Mouse (Mus musculus) megakaryocyte, adult 5-6 weeks (primary cell): ENCODE data around the gene Il18. TPM values are rescaled to one million over a fixed set of nuclear protein-coding genes. Genes with fewer than 3 reads are reported as not detected.

Experiments
- ATAC-seq: 2 replicates; pipeline ENCODE4 v1.8.0; 2016; ENCODE audit warnings: mild to moderate bottlenecking, inconsistent platforms; ENCODE audit not compliant: poor library complexity, severe bottlenecking
- total RNA-seq, 2 experiments: library from RNA; stranded (forward) in 1 of 2; stranded (reverse) in 1 of 2; fragments of 153-499, 151-499 nt in 1 of 2; fragments of 221-1000, 200-1000 nt in 1 of 2; gene quantifications; 2 replicates each; pipeline versions ENCODE4 v1.2.3 to v1.2.4; 2015 to 2017

Gene Il18
- total RNA-seq, 2 experiments from 2014 or later, result 10.2 to 20.1 TPM

DNA sequence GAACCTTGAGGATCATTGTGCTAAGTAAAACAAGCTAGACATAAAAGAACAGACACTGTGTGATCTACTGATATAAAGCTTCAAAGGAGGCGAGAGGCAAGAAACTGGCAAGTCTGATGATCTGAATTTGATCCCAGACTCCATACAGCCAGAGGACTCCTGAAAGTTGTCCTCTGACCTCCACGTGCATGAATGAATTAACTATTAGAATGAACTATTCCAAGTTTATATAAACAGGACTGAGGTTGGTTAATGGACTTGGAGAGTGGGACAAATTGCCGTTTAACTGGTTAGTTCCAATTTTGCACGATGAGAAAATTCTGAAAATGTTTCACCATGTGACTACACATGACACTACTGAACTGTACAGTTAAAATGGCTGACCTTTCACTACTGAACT, 5.7 kb upstream of the Il18 start:
- no peak for ATAC-seq

DNA sequence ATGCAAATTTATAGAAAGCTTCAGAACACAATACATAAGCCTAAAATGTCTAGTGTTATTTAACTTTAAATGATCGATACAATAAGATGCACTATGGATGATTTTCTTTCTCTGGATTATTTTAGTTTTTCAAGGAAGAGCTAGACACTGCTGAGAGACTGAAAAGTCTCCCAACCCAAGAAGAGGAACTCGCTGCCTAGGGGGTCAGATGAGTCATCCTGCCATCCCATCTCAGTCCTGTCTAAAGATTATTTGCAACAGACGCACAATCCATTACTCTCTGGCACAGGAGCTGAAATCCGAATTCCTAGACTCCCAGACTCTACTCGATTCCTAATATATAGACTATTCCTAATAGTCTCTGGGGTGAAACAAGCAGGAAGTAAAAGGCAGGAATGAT, 2.4 kb upstream of the Il18 start:
- peak; percentile 55 for ATAC-seq

DNA sequence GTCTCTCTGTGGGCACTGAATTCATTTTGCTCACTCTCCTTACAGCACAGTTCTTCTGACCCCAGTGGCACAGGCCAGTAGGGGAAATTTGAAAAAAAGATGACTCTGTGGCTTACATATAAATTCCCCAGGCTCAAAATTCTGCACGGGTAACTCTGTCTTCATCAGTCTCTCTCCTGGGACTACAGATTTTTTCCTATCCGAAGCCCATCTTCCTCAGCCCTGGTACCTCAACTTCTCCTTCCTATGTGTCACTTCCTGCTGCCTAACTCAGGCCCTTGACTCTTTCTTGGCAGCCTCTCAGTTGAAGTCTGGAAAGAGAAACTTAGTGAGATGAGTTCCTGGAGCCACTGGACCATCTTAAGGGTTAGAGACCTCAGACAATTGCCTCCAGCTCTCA, 1.1 kb upstream of the Il18 start:
- ATAC-seq, result peak; percentile 50

DNA sequence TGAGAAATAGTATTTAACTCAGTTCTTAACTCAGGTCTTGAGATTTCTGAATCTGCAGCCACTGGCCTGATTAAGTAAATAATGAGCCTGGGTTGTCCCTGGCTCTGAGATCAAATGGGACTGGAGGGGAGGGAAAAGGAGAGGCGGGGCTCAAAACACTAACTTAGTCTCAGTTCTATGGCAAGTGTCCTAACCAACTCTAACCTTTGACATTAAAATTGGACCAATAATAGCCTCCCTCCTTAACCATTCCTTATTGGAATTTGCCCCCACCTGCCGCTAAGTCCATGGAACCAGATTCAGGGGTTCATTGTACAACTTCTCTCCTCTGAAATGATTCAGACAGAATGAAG, 443 bp downstream of the Il18 start, which contains the start of gene Bco2:
Gene Bco2, minus strand, starts transcription at position 88 of the 353 bp plus-strand sequence.
- no peak; the same call in 1 of the 2 replicates for ATAC-seq

DNA sequence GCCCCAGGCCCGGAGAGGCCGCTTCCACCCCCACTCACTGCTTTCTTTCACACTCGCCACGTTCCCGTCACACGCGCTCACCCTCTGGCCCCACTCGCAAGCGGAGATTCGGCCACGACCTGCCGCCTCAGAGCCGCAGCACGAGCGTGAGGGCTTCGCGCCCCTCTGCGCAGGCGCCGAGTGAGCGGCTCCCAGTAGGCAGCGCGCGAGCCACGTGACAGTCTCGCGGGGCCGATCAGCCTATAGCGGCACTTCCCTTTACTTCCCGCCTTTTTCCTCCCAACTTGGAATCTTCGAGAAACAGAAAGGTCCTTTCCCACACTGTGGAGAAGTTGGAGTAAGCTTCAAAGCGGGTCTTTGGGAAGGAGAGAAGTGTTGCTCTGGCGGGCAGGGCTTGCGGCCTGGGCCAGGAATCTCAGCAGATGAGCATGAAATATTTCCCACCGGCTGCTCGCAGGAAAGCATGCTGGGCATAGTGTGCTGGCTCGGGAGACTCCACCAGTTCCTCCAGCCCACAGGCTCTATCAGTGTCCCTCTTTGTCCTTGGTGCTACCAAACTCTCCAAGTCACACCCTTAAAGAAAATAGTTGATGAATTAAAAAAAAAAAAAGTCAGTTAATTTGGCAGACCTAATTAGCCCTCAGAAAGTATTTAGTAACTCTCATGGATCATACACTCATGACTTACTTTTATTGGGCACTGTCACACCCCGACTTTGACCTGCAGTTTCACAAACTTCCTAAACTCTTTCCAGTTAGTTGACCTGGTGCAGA, 6.7 kb downstream of the Il18 start, which contains the start of gene Tex12:
Gene Tex12, minus strand, starts transcription at position 181 of the 773 bp plus-strand sequence.
- ATAC-seq, result no peak

DNA sequence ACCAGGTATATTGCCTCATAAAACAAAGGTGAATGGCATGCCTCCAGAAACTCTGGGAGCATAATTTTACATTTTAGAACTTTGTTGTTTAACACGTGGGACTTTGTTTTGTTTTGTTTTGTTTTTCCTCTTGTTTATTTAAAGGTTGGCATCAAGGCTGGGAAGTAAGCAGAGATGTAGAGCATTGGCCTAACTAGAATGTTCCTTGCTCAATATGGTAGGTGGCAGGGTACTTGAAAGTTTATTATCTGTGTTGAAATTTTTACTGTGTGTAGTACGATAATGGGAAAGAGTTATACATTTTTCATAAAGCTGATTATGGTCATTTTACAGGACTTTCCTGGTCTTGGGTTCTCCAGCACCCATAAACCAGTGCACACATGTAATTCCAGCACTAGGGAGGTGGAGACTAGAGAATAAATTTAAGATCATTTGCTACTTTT, 7.3 kb downstream of the Il18 start:
- ATAC-seq, result no peak

DNA sequence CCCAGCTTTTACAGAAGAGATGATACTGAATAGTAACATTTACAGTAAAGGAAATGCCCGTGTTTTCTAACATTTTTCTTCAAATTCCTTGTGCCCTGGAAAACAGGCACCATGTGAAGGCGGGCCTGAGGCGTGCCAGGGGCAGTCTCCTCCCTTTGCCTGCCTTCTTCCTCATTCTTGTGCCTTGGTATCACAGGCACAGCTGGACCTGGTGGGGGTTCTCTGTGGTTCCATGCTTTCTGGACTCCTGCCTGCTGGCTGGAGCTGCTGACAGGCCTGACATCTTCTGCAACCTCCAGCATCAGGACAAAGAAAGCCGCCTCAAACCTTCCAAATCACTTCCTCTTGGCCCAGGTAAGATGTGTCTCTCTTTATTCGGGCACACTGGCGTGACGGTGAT, 10.5 kb downstream of the Il18 start:
- 0 out of 2 replicates have a peak, but pooled peaks have one; percentile 27 for ATAC-seq

DNA sequence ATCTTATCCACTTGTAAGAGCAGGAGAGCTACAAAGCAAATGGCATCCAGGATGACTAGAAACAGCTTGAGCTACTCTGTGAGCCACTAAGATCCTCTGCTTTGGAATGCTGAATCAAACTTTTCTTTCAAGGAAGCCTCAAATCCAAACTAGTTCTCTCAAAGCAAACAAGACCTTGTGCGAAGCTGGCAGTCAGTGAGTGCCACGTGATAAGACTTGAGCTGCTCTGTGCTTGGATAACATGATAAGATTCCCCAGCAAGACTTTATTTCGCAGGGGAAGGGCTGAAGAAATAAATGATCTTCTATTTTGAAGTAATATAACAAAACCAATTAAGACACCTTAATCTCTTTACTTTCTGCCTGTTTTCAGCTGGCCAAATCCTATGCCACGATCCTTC, 11.3 kb downstream of the Il18 start:
- ATAC-seq, result no peak

DNA sequence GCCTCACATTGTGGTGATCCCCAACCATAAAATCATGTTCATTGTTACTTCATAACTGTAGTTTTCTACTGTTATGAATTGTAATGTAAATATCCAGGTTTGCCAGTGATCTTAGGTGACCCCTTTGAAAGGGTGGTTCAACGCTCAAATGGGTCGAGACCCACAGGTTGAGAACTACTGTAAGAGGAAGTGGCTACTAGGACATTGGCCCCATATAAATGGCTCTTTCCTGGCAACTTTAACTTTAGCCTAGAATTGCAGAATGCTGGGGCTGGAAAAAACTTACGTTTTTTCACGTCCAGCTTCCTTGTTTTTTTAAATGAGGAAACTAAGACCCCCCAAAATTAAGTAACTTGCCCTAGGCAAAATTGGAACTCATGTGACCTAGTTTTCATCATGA, 12.7 kb downstream of the Il18 start:
- ATAC-seq, result peak; percentile 60

DNA sequence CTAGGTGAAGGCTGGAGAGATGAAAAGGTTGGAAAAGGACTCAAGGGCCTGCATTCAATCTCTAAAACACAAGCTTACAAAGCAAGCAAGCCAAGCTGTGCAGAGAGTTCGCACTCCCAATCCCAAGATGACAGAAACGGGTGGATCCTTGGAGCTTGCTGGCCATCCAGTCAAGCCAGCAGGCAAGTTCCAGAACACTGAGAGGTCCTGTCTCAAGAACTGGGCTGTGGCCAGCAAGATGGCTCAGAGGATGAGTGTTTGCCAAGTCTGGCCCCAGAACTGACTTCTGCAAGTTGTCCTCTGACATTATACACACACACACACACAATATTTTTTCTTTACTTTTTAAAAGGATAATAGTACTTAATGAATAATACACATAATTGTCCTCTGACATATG, 13.3 kb downstream of the Il18 start:
- no peak for ATAC-seq

DNA sequence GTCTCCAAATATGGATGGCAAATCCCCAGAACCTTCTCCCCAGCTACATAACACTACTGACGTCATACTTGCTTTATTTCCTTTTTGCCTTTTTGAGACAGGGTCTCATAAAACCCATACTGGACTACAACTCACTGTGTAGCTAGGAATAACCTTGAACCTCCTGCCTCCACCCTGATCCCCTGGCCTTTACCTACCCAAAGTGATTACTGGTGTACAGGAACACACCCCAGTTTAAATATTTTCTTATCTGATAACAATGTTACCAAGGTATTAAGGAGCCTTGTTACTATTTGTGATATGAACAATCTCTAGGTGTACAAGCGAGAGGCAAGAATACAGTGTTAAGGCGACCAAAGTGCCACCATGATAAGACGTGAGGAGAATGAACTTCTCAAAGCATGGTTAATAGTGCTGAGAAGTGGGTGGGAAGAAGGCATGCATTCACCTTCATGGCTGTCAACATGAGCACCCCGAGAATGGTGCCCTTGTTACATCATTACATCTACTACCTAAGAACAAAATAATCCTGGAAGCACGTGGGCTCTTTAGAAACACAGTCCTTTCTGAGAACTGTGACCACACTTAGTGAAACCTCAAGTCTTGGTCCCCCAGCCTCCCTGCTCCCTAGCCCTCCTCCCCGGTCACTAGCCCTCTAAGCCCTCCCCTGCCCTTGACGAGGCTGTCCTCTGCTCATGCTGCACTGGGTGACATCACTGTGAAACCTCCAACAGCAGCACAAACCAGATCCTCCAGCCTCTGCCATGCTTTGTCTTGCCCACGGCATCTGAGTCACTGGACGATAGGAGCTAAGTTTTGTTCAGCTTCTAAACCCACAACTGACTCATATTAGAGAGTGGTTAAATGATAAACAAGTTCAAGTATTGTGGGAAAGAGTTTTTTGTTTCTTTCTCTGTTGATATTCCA, 15.2 kb downstream of the Il18 start:
- no peak for ATAC-seq

DNA sequence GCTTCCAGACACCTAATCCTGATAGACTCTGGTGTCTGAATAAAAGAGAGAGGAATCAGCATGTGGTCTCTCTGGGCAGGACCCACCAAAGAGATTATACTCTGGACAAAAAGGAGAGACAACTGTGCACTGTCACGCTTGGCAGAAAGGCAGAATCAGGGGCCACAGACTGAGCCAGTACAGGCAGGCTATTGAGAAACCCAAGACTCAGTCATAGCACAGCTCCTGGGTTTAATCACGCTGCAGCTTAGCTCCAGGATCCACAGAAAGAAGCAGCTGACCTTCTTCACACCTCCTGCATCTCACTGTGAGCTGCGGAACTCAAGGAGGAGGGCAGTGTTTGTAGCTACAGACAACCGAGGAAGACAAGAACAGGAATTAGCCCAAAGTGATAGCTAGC, 25.7 kb downstream of the Il18 start:
- no peak for ATAC-seq

DNA sequence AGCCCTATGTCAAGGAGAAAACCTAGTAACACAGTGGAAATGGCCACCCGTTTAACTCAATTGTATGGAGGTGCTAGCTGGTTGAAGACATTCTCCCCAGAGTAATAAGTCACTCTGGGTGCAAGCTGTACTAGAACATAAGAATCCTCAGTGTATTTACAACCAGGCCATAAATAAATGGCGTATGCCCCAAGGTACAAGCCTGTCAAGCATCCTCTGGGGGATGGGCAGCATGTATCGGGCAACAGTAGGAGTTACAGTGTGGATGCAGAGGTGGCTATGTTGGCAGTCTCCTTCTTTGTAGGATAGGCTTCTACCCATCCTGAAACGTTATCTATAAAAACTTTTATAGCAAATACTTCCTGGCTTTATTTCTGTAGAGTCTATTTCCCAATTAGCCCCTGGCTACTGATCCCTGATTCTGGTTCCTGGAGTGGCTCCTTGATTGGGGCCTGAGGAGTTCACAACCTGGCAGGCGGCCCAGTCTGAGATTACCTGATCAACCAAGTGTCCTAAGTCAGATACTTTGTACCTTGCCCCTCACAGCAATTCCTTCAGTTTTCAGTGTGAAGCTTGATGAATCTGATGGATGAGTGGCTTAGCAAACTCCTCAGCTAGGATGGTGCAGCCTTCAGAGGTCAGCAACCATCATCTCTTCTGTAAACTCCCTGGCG, 30.7 kb downstream of the Il18 start:
- ATAC-seq, result no peak

DNA sequence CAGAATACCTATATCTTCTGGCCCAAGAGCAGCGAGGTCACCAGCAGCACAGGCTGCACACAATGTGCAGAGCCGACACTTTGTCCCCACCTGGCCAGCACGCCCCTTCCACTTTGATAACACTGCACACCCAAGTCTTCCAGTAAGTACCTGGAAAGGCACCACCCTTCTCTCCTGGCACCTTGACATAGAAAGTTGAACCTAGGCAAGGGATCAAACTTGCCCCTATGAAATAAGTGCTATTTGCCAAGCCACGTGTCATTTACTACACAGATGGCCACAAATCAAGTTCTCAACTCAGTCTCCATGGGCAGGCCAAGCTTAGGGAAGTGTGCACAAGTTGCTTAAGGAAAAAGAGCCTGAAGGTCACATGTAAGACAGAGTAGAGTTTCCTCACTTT, 32.3 kb downstream of the Il18 start:
- no peak for ATAC-seq

DNA sequence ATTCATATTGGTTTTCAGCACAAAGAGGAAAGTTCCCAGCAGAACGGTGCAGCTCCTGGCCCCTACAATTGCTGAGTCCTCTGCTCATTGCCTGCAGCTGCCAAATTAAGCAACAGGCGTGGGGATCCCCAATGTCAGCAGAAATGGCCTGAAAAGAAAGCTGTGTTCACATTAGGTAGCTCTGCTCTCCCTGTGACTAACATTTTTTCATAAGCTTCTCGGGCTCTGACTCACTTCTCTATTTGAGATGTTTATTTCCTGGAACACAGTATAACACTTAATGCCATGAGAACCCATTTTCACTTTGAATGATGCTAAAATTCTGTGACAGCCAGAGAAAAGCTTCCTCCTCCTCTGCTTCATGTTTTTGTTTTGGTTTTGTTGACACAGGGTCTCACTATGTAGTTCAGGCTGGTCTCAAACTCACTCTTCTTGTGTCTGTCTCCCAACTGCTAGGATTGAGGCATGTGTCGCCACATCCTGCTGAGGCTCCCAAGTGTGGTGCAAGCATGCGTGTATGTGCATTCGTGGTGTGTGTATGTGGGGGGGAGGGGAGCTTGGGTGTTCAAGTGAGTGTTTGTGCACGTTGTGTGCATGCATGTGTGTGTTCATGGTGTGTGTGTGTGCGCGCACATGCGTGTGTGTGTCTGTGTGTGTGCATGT, 36.4 kb downstream of the Il18 start:
- ATAC-seq, result peak; percentile 62

DNA sequence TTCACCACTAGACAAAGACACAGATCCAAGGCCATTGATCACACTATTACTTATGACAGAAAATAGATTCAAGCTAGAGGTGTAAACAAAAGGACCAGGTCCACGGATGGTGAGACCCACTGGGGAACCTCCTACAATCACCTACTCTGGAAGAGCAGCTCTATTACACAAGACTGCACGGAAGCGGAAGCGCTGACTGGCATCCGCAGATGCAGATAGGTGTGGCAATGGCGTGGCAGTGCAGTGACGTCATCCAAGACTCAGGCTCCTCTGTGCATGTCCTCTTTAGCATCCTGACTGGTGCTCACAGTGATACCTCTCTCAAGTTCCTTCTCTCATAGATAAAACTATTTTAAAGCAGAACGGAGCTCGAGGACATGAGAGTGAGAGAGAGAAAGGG, 38.3 kb downstream of the Il18 start:
- peak; percentile 87 for ATAC-seq

DNA sequence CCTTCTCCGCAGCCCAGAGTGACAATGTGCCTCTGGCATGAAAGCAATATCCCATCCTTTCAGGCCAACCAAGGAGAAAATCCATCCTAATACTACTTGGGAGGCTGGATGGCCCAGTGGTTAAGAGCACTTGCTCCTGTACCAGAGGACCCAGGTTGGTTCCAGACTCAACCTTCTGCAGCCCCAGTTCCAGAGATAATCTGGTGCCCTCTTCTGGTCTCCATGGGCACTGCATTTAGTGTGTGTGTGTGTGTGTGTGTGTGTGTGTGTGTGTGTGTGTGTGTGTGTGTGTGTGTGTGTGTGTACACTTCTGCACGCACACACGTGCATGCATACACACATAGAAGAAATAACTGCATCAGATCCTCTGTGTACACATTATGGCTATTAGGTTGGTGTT, 38.9 kb downstream of the Il18 start:
- peak; percentile 58 for ATAC-seq

DNA sequence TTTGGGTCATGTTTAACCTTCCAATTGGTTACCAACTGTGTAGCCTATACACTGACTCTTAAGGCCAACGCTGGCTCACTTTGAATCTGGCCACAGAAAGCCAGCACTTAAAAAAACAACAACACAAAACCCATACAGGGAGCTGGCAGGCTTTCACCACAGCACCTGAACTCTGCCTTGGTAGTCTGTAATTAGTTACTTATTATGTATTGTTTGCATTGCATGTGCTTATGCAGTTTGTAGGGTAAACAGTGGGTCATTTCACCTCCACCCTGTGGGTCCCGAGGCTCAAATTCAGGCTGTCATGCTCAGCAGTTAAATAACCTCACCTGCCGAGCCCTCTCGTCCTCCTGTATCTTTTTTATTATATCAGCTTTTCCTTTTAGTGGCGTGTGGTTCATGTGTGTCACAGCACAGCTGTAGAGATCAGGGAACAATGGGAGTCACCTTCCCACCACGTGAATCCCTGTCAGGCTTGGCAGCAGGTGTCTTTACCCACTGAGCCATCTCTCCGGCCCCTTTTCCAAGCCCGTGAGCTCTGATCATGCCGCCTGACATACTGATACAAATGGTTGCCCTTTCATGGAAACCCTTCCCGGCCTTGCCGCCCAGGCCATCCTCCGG, 40.3 kb downstream of the Il18 start:
- no peak for ATAC-seq

DNA sequence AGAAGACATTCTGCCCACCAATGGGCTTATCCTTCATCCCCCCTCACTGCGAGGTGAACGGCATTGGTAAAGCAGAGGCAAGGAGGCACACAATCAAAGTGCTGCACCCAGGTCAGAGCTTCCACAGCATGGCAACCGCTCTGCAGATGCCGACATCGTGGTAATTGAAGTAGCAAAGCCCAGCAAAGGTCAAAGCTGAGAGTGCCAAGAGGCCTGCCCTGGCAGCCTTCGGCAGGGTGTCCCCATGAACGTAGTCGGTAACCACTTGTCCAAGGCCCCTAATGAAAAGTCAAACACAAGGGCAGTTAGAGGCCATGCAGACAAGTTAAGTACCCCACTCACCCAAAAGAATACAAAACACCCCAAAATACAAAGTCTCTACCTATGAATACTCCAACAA, 42.3 kb downstream of the Il18 start:
- no peak for ATAC-seq

DNA sequence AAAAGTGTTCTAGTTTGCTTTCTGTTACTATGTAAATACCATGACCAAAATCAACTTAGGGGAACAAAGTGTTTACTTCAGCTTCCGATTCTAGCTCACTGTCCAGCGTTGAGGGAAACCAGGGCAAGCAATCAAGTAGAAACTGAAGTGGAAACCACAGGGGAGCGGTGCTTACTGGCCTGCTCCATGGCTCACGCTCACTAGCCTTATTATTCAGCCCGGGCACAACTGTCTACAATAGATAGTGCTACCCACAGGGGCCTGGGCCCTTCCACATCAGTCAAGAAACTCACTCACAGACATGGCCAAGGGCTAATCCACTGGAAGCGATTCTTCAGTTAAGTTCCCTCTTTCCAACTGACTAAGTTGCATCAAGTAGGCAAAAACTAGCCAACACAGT, 46.9 kb downstream of the Il18 start:
- no peak for ATAC-seq
